Mouse (Mus musculus) limb, embryonic 14.5 days (tissue): ENCODE measurements around the gene Syt2. TPM values are rescaled to one million over a fixed set of nuclear protein-coding genes. Genes with fewer than 3 reads are reported as not detected.

Experiments
- ATAC-seq: fragments of 200-750 bp; cut with Nextera tagmentation; 2 replicates; pipeline ENCODE4 v1.8.0; 2017; ENCODE audit warnings: low read depth, moderate number of reproducible peaks, moderate TSS enrichment; ENCODE audit not compliant: low FRiP score
- DNase-seq: peaks from one replicate; pipeline ENCODE4 v3.0.0-alpha.2; 2015; ENCODE audit warnings: low spot score
- H3K27ac ChIP-seq: fragments of 300-500 bp; sonication (generic); replicated peaks from 2 replicates; pipeline ENCODE4 v1.5.1; 2014; ENCODE audit warnings: low read depth, mild to moderate bottlenecking, low read length, moderate library complexity, mixed read lengths
- H3K27me3 ChIP-seq: fragments of 300-500 bp; sonication (generic); 2 replicates; pipeline ENCODE4 v1.6.1; 2014; ENCODE audit warnings: low read length, mixed read lengths; ENCODE audit not compliant: control insufficient read depth, insufficient read depth
- H3K36me3 ChIP-seq: fragments of 300-500 bp; sonication (generic); 2 replicates; pipeline ENCODE4 v1.6.1; 2014; ENCODE audit warnings: mild to moderate bottlenecking, low read length, moderate library complexity, mixed read lengths; ENCODE audit not compliant: control insufficient read depth, insufficient read depth
- H3K4me1 ChIP-seq: fragments of 300-500 bp; sonication (generic); 2 replicates; pipeline ENCODE4 v1.6.1; 2014; ENCODE audit warnings: antibody characterized with exemption, low read length, mixed read lengths; ENCODE audit not compliant: control insufficient read depth, insufficient read depth
- H3K4me2 ChIP-seq: fragments of 300-500 bp; sonication (generic); replicated peaks from 2 replicates; pipeline ENCODE4 v1.6.1; 2014; ENCODE audit warnings: low read depth, mild to moderate bottlenecking, low read length, moderate library complexity; ENCODE audit not compliant: severe bottlenecking
- H3K4me3 ChIP-seq: fragments of 300-500 bp; sonication (generic); replicated peaks from 2 replicates; pipeline ENCODE4 v1.5.1; 2014; ENCODE audit warnings: low read length
- H3K9ac ChIP-seq: fragments of 300-500 bp; sonication (generic); 2 replicates; pipeline ENCODE4 v1.6.1; 2014; ENCODE audit warnings: mild to moderate bottlenecking, low read depth, low read length, moderate library complexity; ENCODE audit not compliant: severe bottlenecking
- H3K9me3 ChIP-seq: fragments of 300-500 bp; sonication (generic); 2 replicates; pipeline ENCODE4 v1.6.1; 2016; ENCODE audit warnings: low read length; ENCODE audit not compliant: control insufficient read depth
- POLR2A ChIP-seq: fragments of 200-500 bp; IDR thresholded peaks from 2 replicates; pipeline ENCODE4 v1.8.0; 2012; ENCODE audit warnings: inconsistent platforms, mild to moderate bottlenecking, moderate library complexity, borderline replicate concordance; ENCODE audit not compliant: insufficient read depth, insufficient read length; ENCODE audit errors: extremely low read depth
- WGBS: fragments of 180-500 bp; shearing (Covaris S2); extraction: QIAGEN DNeasy Blood & Tissue Kit; methylation state at CpG from one replicate; pipeline ENCODE4 v1.1.7; 2014; 5-methylcytosine and 5-hydroxymethylcytosine counted together
- polyA plus RNA-seq, 2 experiments: library from polyadenylated mRNA; depleted of rRNA in 1 of 2; stranded (reverse) in 1 of 2; unstranded in 1 of 2; fragments of >200 nt; fragmentation: Nextera tagmentation in 1 of 2; extraction: Ambion mirVana in 1 of 2; gene quantifications; 2 replicates each; pipeline versions ENCODE4 v1.2.1 to v1.2.3; 2012 to 2014

Gene Syt2
- polyA plus RNA-seq, 2 experiments = 0.44 to 1.5 TPM

- H3K27ac ChIP-seq = no peak overlapping the region
- WGBS = 78% methylated on average over 12 of the region's 12 CpGs
- H3K4me1 ChIP-seq = peaks cover 23% of the 10 kb centered on the region
- no peak overlapping the region for H3K9ac ChIP-seq
- H3K9me3 ChIP-seq = no peaks in the 10 kb centered on the region
- TF ChIP-seq POLR2A = no peak
- ATAC-seq (no peak), DNase-seq (no peak)
- H3K36me3 ChIP-seq = peaks cover 19% of the 10 kb centered on the region
- H3K4me3 ChIP-seq = no peak overlapping the region
- H3K4me2 ChIP-seq = no peak overlapping the region
- no peaks in the 10 kb centered on the region for H3K27me3 ChIP-seq
These were observed 130.9 kb downstream of the Syt2 start for GRCm38 (mm10) chr1:134777201-134777885.

GRCm38 (mm10) chr1:134777936-134778548 is 131.6 kb downstream of the Syt2 start:
- TF ChIP-seq POLR2A = no peak

GRCm38 (mm10) chr1:134782797-134783196 is 136.3 kb downstream of the Syt2 start:
- DNase-seq (no peak), ATAC-seq (no peak)
- H3K4me2 ChIP-seq = no peak overlapping the region
- H3K27me3 ChIP-seq = no peaks in the 10 kb centered on the region
- peaks cover 3% of the 10 kb centered on the region for H3K36me3 ChIP-seq
- no peak overlapping the region for H3K27ac ChIP-seq
- TF ChIP-seq POLR2A = no peak
- H3K9me3 ChIP-seq = no peaks in the 10 kb centered on the region
- no peak overlapping the region for H3K9ac ChIP-seq
- 87% methylated on average over 5 of the region's 5 CpGs for WGBS
- peaks cover 20% of the 10 kb centered on the region for H3K4me1 ChIP-seq
- H3K4me3 ChIP-seq = no peak overlapping the region

More at GRCm38 (mm10) chr1:134777936-134778548, 131.6 kb downstream of the Syt2 start:
- Histone ChIP-seq H3K9me3 (no peaks in the 10 kb centered on the region), H3K27me3 (no peaks in the 10 kb centered on the region), H3K4me1 (peaks cover 23% of the 10 kb centered on the region), H3K4me3 (no peak overlapping the region), H3K4me2 (no peak overlapping the region), H3K9ac (no peak overlapping the region), H3K36me3 (peaks cover 15% of the 10 kb centered on the region), H3K27ac (no peak overlapping the region)
- ATAC-seq = no peak
- 58% methylated on average over 13 of the region's 13 CpGs for WGBS
- no peak for DNase-seq

DNA sequence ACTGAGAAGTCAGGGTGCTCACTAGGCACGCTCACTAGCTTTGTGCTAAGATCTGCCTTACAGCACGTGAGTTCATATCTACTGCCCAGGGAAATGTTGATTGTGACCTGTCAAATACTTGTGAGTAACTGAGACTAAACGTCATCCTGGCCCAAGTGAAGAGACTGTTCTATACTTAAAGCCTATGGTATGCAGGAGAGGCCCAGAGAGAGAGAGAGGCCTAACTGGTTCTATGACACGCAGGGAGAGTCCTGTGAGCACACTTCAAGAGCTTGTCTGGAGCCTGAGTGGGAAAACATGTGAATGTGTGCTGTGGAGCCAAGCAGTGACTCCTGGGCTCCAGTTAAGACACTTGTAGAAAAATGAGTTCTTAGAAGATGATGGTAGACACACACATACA is 137.5 kb downstream of the Syt2 start:
- DNase-seq (no peak), ATAC-seq (no peak)
- no peak overlapping the region for H3K4me3 ChIP-seq
- no peak for TF ChIP-seq POLR2A
- H3K27ac ChIP-seq = no peak overlapping the region
- 74% methylated on average over 4 of the region's 4 CpGs for WGBS
- H3K27me3 ChIP-seq = no peaks in the 10 kb centered on the region
- no peak overlapping the region for H3K9ac ChIP-seq
- H3K4me2 ChIP-seq = no peak overlapping the region
- no peaks in the 10 kb centered on the region for H3K9me3 ChIP-seq
- H3K4me1 ChIP-seq = peaks cover 22% of the 10 kb centered on the region
- H3K36me3 ChIP-seq = peaks cover 3% of the 10 kb centered on the region

- WGBS = 46% methylated on average over 6 of the region's 6 CpGs
- H3K36me3 ChIP-seq = peaks cover 3% of the 10 kb centered on the region
- H3K9me3 ChIP-seq = no peaks in the 10 kb centered on the region
- no peak overlapping the region for H3K4me3 ChIP-seq
- ATAC-seq = no peak
- H3K4me1 ChIP-seq = peaks cover 22% of the 10 kb centered on the region
- H3K27ac ChIP-seq = peak overlapping the region; percentile 52
- DNase-seq = no peak
- no peak overlapping the region for H3K9ac ChIP-seq
- no peak for TF ChIP-seq POLR2A
- H3K4me2 ChIP-seq = no peak overlapping the region
- no peaks in the 10 kb centered on the region for H3K27me3 ChIP-seq
These were observed 138.0 kb downstream of the Syt2 start for GRCm38 (mm10) chr1:134784481-134784880.

DNA sequence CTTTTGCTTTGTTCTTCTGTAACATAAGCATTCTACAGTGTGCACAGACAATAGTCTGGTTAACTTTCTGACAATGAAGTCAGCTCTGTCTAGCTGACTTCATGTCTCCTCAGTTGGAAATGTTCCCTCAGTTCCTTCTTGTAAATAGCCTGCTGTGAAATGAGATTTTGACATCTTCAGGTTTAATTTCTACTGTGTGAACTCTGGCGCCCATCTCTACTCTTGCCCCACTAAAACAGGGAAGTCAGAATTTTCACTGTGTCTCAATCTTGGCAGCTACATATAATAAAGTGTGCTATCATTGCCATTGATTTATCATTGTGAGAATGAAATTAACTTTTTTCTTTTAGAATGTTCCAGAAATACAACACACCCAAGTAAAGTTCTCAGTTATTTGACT is 138.4 kb downstream of the Syt2 start:
- no peak overlapping the region for H3K4me2 ChIP-seq
- H3K4me3 ChIP-seq = no peak overlapping the region
- 84% methylated on average over 1 of the region's 1 CpGs for WGBS
- H3K27me3 ChIP-seq = no peaks in the 10 kb centered on the region
- DNase-seq (no peak), ATAC-seq (no peak)
- TF ChIP-seq POLR2A = no peak
- H3K4me1 ChIP-seq = peaks cover 22% of the 10 kb centered on the region
- peak overlapping the region; percentile 52 for H3K27ac ChIP-seq
- H3K9me3 ChIP-seq = no peaks in the 10 kb centered on the region
- peaks cover 3% of the 10 kb centered on the region for H3K36me3 ChIP-seq
- H3K9ac ChIP-seq = no peak overlapping the region
